Mouse (Mus musculus): ENCODE results near the gene Sema6c.

- TF ChIP-seq CTCF (IDR thresholded peaks at IDR 0.05) (no peak), EP300 (IDR thresholded peaks at IDR 0.05) (no peak)
These were observed 40.3 kb downstream of the Sema6c start for GRCm38 (mm10) chr3:95200562-95200961.
